Mouse (Mus musculus): ENCODE results near the gene Arl6ip4.

DNA sequence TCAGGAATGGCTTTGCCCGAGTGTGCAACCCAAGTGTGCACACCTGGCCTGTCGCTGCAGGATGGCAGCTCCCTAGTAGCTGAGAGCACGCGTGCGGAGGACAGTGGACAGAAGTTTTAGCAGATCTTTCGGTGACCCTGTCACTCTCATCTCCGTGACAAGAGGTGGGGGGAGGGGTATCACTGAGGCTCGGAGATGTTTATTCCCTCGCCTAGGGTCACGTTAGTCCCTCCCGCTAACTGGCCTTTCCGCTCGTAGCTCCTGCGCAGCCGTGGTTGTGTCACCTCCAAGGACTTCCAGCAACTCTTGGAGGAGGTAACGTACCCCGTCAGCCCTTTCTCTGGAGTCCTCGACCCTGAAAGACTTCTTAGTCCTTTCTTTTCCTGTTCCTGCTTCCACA is 3.4 kb upstream of the Arl6ip4 start:
- TF ChIP-seq CTCF (IDR thresholded peaks at IDR 0.05; ENCODE audit: low read depth, low read length) = no peak
- TF ChIP-seq POLR2A (IDR thresholded peaks at IDR 0.05; ENCODE audit: extremely low read depth, insufficient read depth, low read length) = no peak

Data from liver, adult 2 months (tissue).